Mouse (Mus musculus) c-Kit-positive CD71-negative TER-119-negative erythroid progenitor cells, embryonic 14.5 days (primary cell): ENCODE data around the gene Nrxn3.

ENCODE experiments used
- DNase-seq: peaks from one replicate; pipeline ENCODE4 v3.0.0-alpha.2; 2013; ENCODE audit warnings: low read depth

Nrxn3 gene

DNA sequence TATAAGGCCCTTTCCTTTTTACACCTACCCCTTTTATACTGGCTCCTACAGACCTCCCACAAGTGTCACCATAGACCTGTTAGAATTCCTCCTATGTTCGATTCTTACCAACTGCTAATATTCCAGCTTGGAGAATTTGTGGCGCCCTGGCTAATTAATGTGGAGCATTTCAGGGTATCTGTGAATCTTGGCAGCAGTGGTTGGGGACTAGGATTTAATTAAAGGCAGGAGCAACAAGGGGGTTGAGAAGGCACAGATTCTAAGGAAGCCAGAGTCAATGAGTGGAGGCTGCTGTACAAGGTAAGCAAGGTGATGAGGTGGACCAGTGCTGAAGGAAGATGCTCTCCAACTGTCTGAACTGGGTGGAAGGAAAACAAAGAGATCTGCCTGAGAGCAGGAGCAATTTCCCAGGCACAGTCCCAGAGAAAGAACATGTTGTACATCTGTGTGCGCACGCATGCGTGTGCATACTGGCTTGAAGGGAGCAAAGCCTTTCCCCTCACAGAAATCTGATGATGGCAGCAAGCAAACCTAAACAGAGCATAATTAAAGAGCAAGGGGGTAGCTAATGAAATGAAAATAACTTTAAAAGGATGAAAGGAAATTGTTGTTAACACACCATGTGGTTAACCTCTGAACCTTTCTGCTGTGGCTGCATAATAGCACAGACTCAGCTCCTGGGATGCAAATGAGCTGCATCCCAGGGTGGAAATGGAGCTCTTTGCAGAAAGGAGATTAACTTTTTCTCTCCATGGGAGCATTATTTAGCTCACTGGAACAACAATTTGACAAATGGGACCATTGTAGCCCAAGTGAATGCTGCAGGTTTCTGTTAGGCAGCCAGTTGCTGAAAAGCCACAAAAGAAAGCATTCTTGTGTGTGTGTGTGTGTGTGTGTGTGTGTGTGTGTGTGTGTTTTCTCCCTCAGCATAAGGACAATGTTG lies 1409.5 kb downstream of the Nrxn3 start:
- no peak for DNase-seq

- no peak for DNase-seq
Observed at GRCm38 (mm10) chr12:90142011-90142410, 1419.3 kb downstream of the Nrxn3 start.

DNA sequence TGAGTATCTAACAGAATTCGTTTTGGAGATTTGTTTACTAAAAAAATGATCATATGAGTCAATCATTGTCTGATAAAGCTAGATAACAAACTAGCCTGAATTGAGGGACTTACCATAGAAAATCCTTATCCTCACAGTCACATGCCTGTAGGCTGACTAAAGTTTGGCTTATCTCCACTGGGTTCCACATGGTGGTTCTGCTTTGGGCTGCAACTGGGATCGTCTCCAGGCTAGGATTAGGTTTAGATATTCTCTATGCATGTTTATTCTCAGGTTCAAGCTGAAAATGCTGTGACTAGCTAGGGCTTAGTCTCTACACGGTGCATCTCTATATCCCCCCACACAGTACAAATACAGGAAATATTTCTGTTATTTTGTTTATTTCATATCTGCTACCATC lies 1421.6 kb downstream of the Nrxn3 start:
- no peak for DNase-seq

GRCm38 (mm10) chr12:90158131-90158772 lies 1435.6 kb downstream of the Nrxn3 start:
- no peak for DNase-seq

- DNase-seq, result no peak
Observed at GRCm38 (mm10) chr12:90159911-90160310, 1437.2 kb downstream of the Nrxn3 start.

- no peak for DNase-seq
Observed at GRCm38 (mm10) chr12:90166118-90166517, 1443.4 kb downstream of the Nrxn3 start.

- DNase-seq, result no peak
Observed at GRCm38 (mm10) chr12:90181566-90181965, 1458.9 kb downstream of the Nrxn3 start.

- no peak for DNase-seq
Observed at GRCm38 (mm10) chr12:90183021-90183420, 1460.3 kb downstream of the Nrxn3 start.

GRCm38 (mm10) chr12:90196161-90196560 lies 1473.5 kb downstream of the Nrxn3 start:
- no peak for DNase-seq

- no peak for DNase-seq
Observed at GRCm38 (mm10) chr12:90197994-90198393, 1475.3 kb downstream of the Nrxn3 start.

GRCm38 (mm10) chr12:90202501-90202900 lies 1479.8 kb downstream of the Nrxn3 start:
- no peak for DNase-seq

DNA sequence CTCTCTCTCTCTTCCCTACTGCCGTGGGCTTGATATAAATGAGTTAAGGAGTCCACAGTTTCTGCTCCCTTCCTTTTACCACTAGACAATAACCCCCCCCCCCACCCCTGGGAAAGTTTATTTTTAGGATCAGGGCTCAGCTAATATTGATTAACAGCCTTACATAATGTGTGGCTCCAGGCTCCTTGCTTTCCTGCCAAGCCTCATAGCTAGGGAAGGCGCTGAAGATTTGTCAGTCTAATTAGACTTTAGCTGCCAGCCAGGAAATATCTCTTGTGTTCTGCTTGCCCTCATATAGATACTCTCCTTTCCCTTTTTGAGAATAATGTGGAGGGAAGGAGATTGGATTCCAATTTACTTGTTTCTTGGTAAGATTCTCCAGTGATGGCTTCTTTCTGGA lies 1488.7 kb downstream of the Nrxn3 start:
- DNase-seq, result no peak

DNA sequence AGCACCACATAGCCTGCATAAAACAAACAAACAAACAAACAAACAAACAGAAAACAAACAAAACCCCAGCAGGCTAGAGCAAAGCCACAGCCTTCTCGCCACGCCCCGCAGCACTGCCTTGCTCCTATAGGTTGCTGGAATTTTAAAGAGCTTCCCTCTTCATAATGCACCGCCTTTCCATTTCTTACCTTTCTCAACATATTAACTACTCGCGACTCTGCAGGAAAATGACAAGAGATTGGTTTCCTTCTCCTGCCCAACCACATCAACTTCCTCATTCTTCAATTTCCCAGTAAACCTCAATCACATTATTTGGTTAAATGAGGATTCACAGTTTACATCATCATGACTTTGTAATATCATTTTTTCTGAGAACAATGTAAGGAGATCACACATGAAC lies 1494.4 kb downstream of the Nrxn3 start:
- DNase-seq, result no peak

DNA sequence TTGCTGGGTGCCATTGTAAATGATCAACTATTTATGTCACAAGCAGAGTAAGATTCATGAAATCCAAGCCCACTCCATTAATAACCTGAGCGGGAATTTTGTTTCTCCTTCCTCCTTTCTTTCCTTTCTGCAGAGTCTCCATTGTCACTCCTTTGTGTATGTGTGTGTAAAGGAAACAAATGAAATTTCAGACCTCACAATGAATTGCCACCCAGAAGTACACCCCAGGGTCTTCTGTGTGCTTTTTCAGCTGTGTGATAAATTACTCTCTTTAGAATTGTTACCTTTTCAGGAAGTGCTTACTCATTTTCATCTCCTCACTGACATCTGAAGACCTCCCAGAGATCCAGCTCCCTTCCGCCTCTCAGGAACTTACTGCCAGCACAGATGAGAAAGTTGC lies 1506.4 kb downstream of the Nrxn3 start:
- no peak for DNase-seq

DNA sequence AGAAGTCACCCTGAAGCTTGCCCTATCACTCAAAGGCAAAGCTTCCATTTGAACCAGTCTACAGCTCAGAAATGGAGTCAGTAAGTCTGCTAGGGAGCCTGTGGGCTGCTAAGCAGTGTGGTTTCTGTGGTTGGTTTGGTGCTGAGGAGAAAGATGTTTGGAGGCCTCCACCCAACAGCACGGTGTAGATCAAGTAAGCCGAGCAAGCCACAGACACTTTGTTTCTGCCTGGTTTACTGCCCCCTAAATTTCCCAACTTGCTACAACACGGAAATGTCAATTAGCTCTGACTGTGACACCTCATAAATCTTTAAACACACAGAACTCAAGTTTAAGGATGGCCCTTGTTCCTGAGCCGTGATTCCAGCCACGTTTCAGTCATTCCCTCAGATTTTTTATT lies 1513.4 kb downstream of the Nrxn3 start:
- DNase-seq, result no peak

GRCm38 (mm10) chr12:90260301-90260700 lies 1537.6 kb downstream of the Nrxn3 start:
- no peak for DNase-seq

- no peak for DNase-seq
Observed at GRCm38 (mm10) chr12:90268111-90268510, 1545.4 kb downstream of the Nrxn3 start.

DNA sequence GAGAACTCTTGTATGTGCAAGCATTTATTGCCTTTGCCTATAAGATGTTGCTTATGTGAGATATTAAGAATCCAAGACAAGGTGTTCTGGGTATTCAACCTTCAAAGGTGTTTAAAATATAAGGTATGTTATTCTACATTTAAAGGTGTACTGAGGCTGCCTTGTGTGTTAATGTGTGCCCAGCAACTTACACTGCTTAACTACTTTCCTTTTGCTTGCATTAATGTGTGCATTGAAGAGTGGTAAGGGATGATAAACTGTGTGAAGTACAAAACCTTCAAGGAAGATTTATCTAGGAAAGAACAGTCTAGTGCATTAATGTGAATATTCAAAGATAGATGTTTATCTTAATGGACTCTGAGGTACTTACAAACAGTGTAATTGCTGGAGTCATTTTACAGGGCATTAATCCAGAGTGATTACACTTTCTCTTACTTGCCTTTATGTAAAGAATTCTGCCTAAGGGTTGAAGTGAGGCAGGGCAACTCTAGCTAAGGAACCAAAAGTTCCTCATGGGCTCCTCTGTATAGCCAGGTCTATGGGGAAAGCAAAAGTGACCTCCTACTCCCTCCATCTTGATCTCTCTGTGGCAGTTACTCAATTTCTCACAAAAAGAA lies 1548.2 kb downstream of the Nrxn3 start:
- DNase-seq, result no peak

DNA sequence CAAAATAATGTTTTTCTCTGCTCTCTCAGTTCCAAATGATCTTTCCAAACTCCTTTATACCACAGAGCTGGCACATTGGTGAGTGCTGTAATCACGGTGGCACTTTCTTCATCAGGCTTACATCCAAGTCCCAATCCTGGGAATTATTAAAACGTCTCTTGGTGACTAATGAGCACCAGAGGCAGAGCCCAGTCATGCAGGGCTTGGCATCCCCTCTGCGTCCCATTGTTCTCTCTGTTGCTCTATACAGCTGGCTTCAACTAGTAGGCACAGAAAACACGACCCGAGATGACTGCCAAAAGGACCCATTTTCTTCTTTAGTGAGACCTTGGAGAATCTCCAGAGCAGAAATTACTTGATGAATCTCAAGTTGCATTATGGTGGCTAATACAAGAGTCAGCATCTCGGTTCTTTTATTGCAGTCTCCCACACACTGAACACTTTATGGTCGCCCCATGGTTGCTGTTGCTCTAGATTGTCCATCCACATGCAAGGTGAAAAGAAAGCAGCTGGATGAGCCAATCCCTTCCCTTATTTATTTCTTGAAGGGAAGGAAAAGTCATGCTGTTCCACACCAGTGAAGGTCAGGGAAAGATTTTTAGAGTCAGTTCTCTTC lies 1552.1 kb downstream of the Nrxn3 start:
- DNase-seq, result no peak

DNA sequence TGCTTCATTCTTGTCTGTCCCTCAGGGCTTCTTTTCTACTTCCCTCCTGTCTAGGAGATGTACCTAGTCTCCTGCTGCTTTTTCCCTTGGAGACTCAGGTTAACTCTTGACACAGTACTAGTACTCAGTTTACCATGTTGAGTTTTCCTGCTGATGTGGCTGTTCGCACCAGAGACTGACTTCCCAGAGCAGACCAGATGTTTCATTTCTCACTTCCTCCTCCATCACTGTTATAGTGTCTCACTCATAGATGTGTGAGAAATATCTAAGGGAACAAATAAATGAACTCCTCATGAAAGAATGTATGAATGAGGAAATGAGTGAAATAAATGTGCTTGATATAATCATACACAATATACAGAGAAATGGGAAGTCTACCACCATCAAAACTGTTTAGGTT lies 1558.6 kb downstream of the Nrxn3 start:
- no peak for DNase-seq

DNA sequence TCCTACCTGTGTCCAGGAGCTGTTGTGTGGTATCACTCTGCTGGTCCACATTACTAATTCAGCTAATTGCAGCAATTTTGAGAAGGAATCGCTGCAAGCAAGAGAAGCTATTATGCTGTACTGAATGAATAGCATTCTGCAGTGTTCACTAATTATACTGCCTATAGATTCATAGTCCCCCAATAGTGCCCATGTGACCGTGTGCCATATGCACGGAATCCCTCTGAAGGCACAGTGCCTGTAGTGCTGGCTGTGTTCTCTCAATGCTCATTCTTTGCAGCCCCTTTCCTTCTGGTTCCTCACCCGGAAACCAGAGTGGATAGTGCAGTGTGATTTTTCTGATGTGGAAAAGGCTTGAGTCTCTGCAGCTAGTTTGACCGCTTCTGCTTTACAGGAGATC lies 1560.3 kb downstream of the Nrxn3 start:
- no peak for DNase-seq

GRCm38 (mm10) chr12:90302671-90303070 lies 1580.0 kb downstream of the Nrxn3 start:
- DNase-seq, result no peak

DNA sequence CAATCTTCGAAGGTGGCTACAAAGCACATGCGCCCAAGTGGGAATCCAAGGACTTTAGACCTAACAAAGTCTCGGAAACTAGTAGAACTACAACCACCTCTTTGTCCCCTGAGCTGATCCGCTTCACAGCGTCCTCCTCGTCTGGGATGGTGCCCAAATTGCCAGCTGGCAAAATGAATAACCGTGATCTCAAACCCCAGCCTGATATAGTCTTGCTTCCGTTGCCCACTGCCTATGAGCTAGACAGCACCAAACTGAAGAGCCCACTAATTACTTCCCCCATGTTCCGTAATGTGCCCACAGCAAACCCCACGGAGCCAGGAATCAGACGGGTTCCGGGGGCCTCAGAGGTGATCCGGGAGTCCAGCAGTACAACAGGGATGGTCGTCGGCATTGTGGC lies 1609.1 kb downstream of the Nrxn3 start:
- no peak for DNase-seq
